In genomic region chr4:117487471-117487870, GRCm38 (mm10) we compare ENCODE assay signal across 26 mouse cellular contexts. TPM values are rescaled to one million over a fixed set of nuclear protein-coding genes. Genes with fewer than 3 reads are reported as not detected.
DNase-seq lines count a peak whose midpoint lies in the region; ATAC-seq lines count a peak whose summit lies in the region.
"Had no signal": no experiment of that assay in that cellular context is flagged by ENCODE, and none has a peak within 500 bp of the region (broad histone marks: within the 10 kb centered on the region; RNA-seq: fewer than 3 reads in every experiment).

No protein-coding gene starts in this region.

- H3K27ac ChIP-seq in hindbrain, embryonic 10.5 days: 0 out of 2 replicates have a peak overlapping the region, but pooled peaks have one; percentile 56
- H3K27ac ChIP-seq in hindbrain, embryonic 14.5 days: no peak overlapping the region
- H3K27ac ChIP-seq in neural tube, embryonic 13.5 days (replicated peaks): peak overlapping the region; percentile 25; the same call in 1 of the 2 replicates
- no peak overlapping the region; the same call in 1 of the 2 replicates for H3K27ac ChIP-seq in midbrain, embryonic 15.5 days
- H3K27ac ChIP-seq: embryonic facial prominence, embryonic 12.5 days; embryonic facial prominence, embryonic 15.5 days; gastrocnemius, adult 2 months; heart, adult 2 months; heart, embryonic 10.5 days; heart, embryonic 13.5 days had no signal

- peaks cover 44% of the 10 kb centered on the region for H3K4me1 ChIP-seq in hindbrain, embryonic 10.5 days (replicated peaks)
- H3K4me1 ChIP-seq in hindbrain, embryonic 14.5 days (replicated peaks; ENCODE audit: control insufficient read depth, insufficient read depth, low read length): peaks cover 9% of the 10 kb centered on the region; the same call in 1 of the 2 replicates
- H3K4me1 ChIP-seq in neural tube, embryonic 13.5 days (replicated peaks): peaks cover 42% of the 10 kb centered on the region
- H3K4me1 ChIP-seq in midbrain, embryonic 15.5 days: peaks cover 16% of the 10 kb centered on the region
- H3K4me1 ChIP-seq: embryonic facial prominence, embryonic 12.5 days had no signal

- ATAC-seq in hindbrain, embryonic 14.5 days (ENCODE audit: low FRiP score): no peak
- ATAC-seq in neural tube, embryonic 13.5 days (ENCODE audit: low read depth): no peak
- ATAC-seq in midbrain, embryonic 15.5 days (replicated peaks): no peak
- ATAC-seq in inflammation-experienced regulatory T-cells, adult 6 months: no peak
- ATAC-seq: forebrain, embryonic 14.5 days; forebrain, postnatal 0 days; hindbrain, embryonic 16.5 days; Patski had no signal

- no peak for DNase-seq in hindbrain, embryonic 10.5 days (ENCODE audit: low spot score)
- DNase-seq in hindbrain, embryonic 14.5 days (ENCODE audit: low spot score): no peak
- no peak for DNase-seq in neural tube, embryonic 10.5 days (ENCODE audit: extremely low spot score, low spot score)
- DNase-seq in embryo, embryonic 10.5 days (ENCODE audit: low spot score): no peak
- DNase-seq: adrenal gland, postnatal 10 days; adrenal gland, postnatal 36 days; B cell, adult 2 months; cerebellum, adult 18-20 months; cerebellum, adult 9-10 months; cerebellum, postnatal 14 days; forebrain, postnatal 0 days; gastrocnemius, adult 2 months; gastrocnemius, postnatal 25 days; heart, adult 2 months; heart, postnatal 14 days had no signal

- no peak overlapping the region for H3K9ac ChIP-seq in hindbrain, embryonic 14.5 days
- no peak overlapping the region for H3K9ac ChIP-seq in neural tube, embryonic 13.5 days
- H3K9ac ChIP-seq in midbrain, embryonic 15.5 days: no peak overlapping the region
- H3K9ac ChIP-seq: embryonic facial prominence, embryonic 12.5 days; embryonic facial prominence, embryonic 15.5 days; forebrain, postnatal 0 days; heart, embryonic 13.5 days had no signal

- no peak overlapping the region for H3K4me2 ChIP-seq in hindbrain, embryonic 14.5 days (replicated peaks)
- peak overlapping the region; percentile 18; the same call in 1 of the 2 replicates for H3K4me2 ChIP-seq in neural tube, embryonic 13.5 days
- peak overlapping the region; percentile 14 for H3K4me2 ChIP-seq in midbrain, embryonic 15.5 days
- H3K4me2 ChIP-seq: embryonic facial prominence, embryonic 12.5 days; embryonic facial prominence, embryonic 15.5 days; heart, embryonic 13.5 days had no signal

- H3K9me3 ChIP-seq in hindbrain, embryonic 10.5 days: no peaks in the 10 kb centered on the region
- no peaks in the 10 kb centered on the region for H3K9me3 ChIP-seq in hindbrain, embryonic 14.5 days (ENCODE audit: control insufficient read depth, low read length)
- H3K9me3 ChIP-seq in neural tube, embryonic 13.5 days: no peaks in the 10 kb centered on the region
- no peaks in the 10 kb centered on the region for H3K9me3 ChIP-seq in midbrain, embryonic 15.5 days
- H3K9me3 ChIP-seq: embryonic facial prominence, embryonic 12.5 days; embryonic facial prominence, embryonic 15.5 days; heart, embryonic 10.5 days; heart, embryonic 13.5 days had no signal

- WGBS in hindbrain, embryonic 10.5 days: 82% methylated on average over 6 of the region's 6 CpGs
- 60% methylated on average over 6 of the region's 6 CpGs for WGBS in hindbrain, embryonic 14.5 days
- 27% methylated on average over 6 of the region's 6 CpGs for WGBS in neural tube, embryonic 13.5 days
- WGBS in midbrain, embryonic 15.5 days: 76% methylated on average over 6 of the region's 6 CpGs

- peaks cover 12% of the 10 kb centered on the region; the same call in 1 of the 2 replicates for H3K36me3 ChIP-seq in hindbrain, embryonic 10.5 days
- H3K36me3 ChIP-seq in hindbrain, embryonic 14.5 days (replicated peaks; ENCODE audit: control insufficient read depth, insufficient read depth): no peaks in the 10 kb centered on the region
- H3K36me3 ChIP-seq in neural tube, embryonic 13.5 days: no peaks in the 10 kb centered on the region
- no peaks in the 10 kb centered on the region for H3K36me3 ChIP-seq in midbrain, embryonic 15.5 days (replicated peaks)
- H3K36me3 ChIP-seq: embryonic facial prominence, embryonic 12.5 days; embryonic facial prominence, embryonic 15.5 days; G1E; heart, embryonic 10.5 days; heart, embryonic 13.5 days had no signal

- no peak overlapping the region for H3K4me3 ChIP-seq in hindbrain, embryonic 10.5 days
- no peak overlapping the region for H3K4me3 ChIP-seq in hindbrain, embryonic 14.5 days (replicated peaks; ENCODE audit: low read length)
- no peak overlapping the region for H3K4me3 ChIP-seq in neural tube, embryonic 13.5 days
- no peak overlapping the region for H3K4me3 ChIP-seq in midbrain, embryonic 15.5 days
- H3K4me3 ChIP-seq: embryonic facial prominence, embryonic 12.5 days; embryonic facial prominence, embryonic 15.5 days; gastrocnemius, adult 2 months; heart, adult 2 months; heart, embryonic 10.5 days; heart, embryonic 13.5 days had no signal

- H3K27me3 ChIP-seq in hindbrain, embryonic 10.5 days (ENCODE audit: insufficient read depth, poor library complexity, severe bottlenecking): peaks cover 85% of the 10 kb centered on the region
- peaks cover 86% of the 10 kb centered on the region for H3K27me3 ChIP-seq in hindbrain, embryonic 14.5 days (ENCODE audit: control insufficient read depth, insufficient read depth, low read length)
- peaks cover 95% of the 10 kb centered on the region for H3K27me3 ChIP-seq in neural tube, embryonic 13.5 days
- H3K27me3 ChIP-seq in midbrain, embryonic 15.5 days (replicated peaks): peaks cover 76% of the 10 kb centered on the region

RNA-seq across cellular contexts. Expression of gene Rnf220, which starts 9.4 kb away (rescaled TPM):
- polyA plus RNA-seq in hindbrain, embryonic 10.5 days (2016; fragmentation: Nextera tagmentation; extraction: Ambion mirVana): 101 TPM in 2 replicates
- 87.8 and 94.0 TPM in 2 replicates for polyA plus RNA-seq in hindbrain, embryonic 14.5 days (2014; fragmentation: Nextera tagmentation; extraction: Ambion mirVana)
- polyA plus RNA-seq in neural tube, embryonic 13.5 days (2015; fragmentation: Nextera tagmentation; extraction: Ambion mirVana): 97.1 and 104 TPM in 2 replicates
- 136 and 140 TPM in 2 replicates for polyA plus RNA-seq in midbrain, embryonic 15.5 days (2015; fragmentation: Nextera tagmentation; extraction: Ambion mirVana)
- 10 to 100 TPM; 11.0 to 25.6 (median 21.9) TPM for polyA plus RNA-seq in inflammation-experienced regulatory T-cells, adult 6 months (2017; shearing (Covaris generic))

Comparison
In these comparisons a context has a peak if more than half of its experiments do, and no peak if none do; other contexts are left out.
1. H3K27ac ChIP-seq: peak in hindbrain, embryonic 10.5 days (single experiment) and neural tube, embryonic 13.5 days (single experiment); none in hindbrain, embryonic 14.5 days (single experiment) and midbrain, embryonic 15.5 days (single experiment).